Mouse (Mus musculus): ENCODE data around the gene Hist1h2bk.

The Hist1h2bk gene

GRCm38 (mm10) chr13:22037415-22037814 lies 1.7 kb downstream of the Hist1h2bk start:
- in situ Hi-C loops (cut with MboI; ENCODE audit: unreplicated experiment in 2 of 2): loop anchor here (5.0 to 25.0 kb wide), 5 partner anchors 213 to 1875 kb away; partner anchors contain the start of genes Hist1h1a (in 1 of the 2), Hist1h2ab (in 1 of the 2), Hist1h3a (in 1 of the 2) and Hist1h3b (in 1 of the 2)

- in situ Hi-C loops (cut with MboI; ENCODE audit: unreplicated experiment in 2 of 2): loop anchor here (5.0 to 25.0 kb wide), 5 partner anchors 215 to 1873 kb away; partner anchors contain the start of genes Hist1h1a (in 1 of the 2), Hist1h2ab (in 1 of the 2), Hist1h3a (in 1 of the 2) and Hist1h3b (in 1 of the 2)
These were observed 3.7 kb downstream of the Hist1h2bk start for GRCm38 (mm10) chr13:22039364-22039763.

- in situ Hi-C loops (cut with MboI; ENCODE audit: unreplicated experiment in 2 of 2): loop anchor here (5.0 to 25.0 kb wide), 7 partner anchors 215 to 1872 kb away; partner anchors contain the start of genes Hist1h1a (in 1 of the 2), Hist1h2ab (in 1 of the 2), Hist1h3a (in 1 of the 2) and Hist1h3b (in 1 of the 2)
These were observed 4.3 kb downstream of the Hist1h2bk start for GRCm38 (mm10) chr13:22039951-22040463.

GRCm38 (mm10) chr13:22040464-22041141 lies 4.9 kb downstream of the Hist1h2bk start:
- in situ Hi-C loops (cut with MboI; ENCODE audit: unreplicated experiment in 2 of 2): loop anchor here (5.0 to 25.0 kb wide), 4 partner anchors 354 to 1872 kb away; partner anchors contain the start of genes Hist1h1a (in 1 of the 2), Hist1h2ab (in 1 of the 2), Hist1h3a (in 1 of the 2) and Hist1h3b (in 1 of the 2)

GRCm38 (mm10) chr13:22041142-22041536 lies 5.5 kb downstream of the Hist1h2bk start, which contains the start of gene Hist1h4i:
Gene Hist1h4i (minus strand): TSS chr13:22041362.
- in situ Hi-C loops (cut with MboI; ENCODE audit: unreplicated experiment in 2 of 2): loop anchor here (5.0 to 25.0 kb wide), 4 partner anchors 354 to 1871 kb away; partner anchors contain the start of genes Hist1h1a (in 1 of the 2), Hist1h2ab (in 1 of the 2), Hist1h3a (in 1 of the 2) and Hist1h3b (in 1 of the 2)

GRCm38 (mm10) chr13:22041651-22042567 lies 6.2 kb downstream of the Hist1h2bk start:
- in situ Hi-C loops (cut with MboI; ENCODE audit: unreplicated experiment in 2 of 2): loop anchor here (5.0 to 25.0 kb wide), 4 partner anchors 353 to 1870 kb away; partner anchors contain the start of genes Hist1h1a (in 1 of the 2), Hist1h2ab (in 1 of the 2), Hist1h3a (in 1 of the 2) and Hist1h3b (in 1 of the 2)

GRCm38 (mm10) chr13:22042568-22043502 lies 7.2 kb downstream of the Hist1h2bk start, which contains the start of the genes Hist1h2ag and Hist1h2bj:
Gene Hist1h2ag (minus strand): TSS chr13:22042944.
Gene Hist1h2bj (plus strand): TSS chr13:22043214.
- in situ Hi-C loops (cut with MboI; ENCODE audit: unreplicated experiment in 2 of 2): loop anchor here (5.0 to 25.0 kb wide), 4 partner anchors 352 to 1869 kb away; partner anchors contain the start of genes Hist1h1a (in 1 of the 2), Hist1h2ab (in 1 of the 2), Hist1h3a (in 1 of the 2) and Hist1h3b (in 1 of the 2)

GRCm38 (mm10) chr13:22043503-22044431 lies 8.1 kb downstream of the Hist1h2bk start:
- in situ Hi-C loops (cut with MboI; ENCODE audit: unreplicated experiment in 2 of 2): loop anchor here (5.0 to 25.0 kb wide), 4 partner anchors 351 to 1869 kb away; partner anchors contain the start of genes Hist1h1a (in 1 of the 2), Hist1h2ab (in 1 of the 2), Hist1h3a (in 1 of the 2) and Hist1h3b (in 1 of the 2)

- in situ Hi-C loops (cut with MboI; ENCODE audit: unreplicated experiment in 2 of 2): loop anchor here (5.0 to 25.0 kb wide), 4 partner anchors 350 to 1868 kb away; partner anchors contain the start of genes Hist1h1a (in 1 of the 2), Hist1h2ab (in 1 of the 2), Hist1h3a (in 1 of the 2) and Hist1h3b (in 1 of the 2)
These were observed 8.9 kb downstream of the Hist1h2bk start for GRCm38 (mm10) chr13:22044432-22045155.

GRCm38 (mm10) chr13:22045311-22045710 lies 9.6 kb downstream of the Hist1h2bk start:
- in situ Hi-C loops (cut with MboI; ENCODE audit: unreplicated experiment in 2 of 2): loop anchor here (10.0 to 25.0 kb wide), 3 partner anchors 349 to 1867 kb away; partner anchors contain the start of genes Hist1h1a (in 1 of the 2), Hist1h2ab (in 1 of the 2), Hist1h3a (in 1 of the 2) and Hist1h3b (in 1 of the 2)

- in situ Hi-C loops (cut with MboI; ENCODE audit: unreplicated experiment in 2 of 2): loop anchor here (10.0 to 25.0 kb wide), 3 partner anchors 346 to 1863 kb away; partner anchors contain the start of genes Hist1h1a (in 1 of the 2), Hist1h2ab (in 1 of the 2), Hist1h3a (in 1 of the 2) and Hist1h3b (in 1 of the 2)
These were observed 13.4 kb downstream of the Hist1h2bk start for GRCm38 (mm10) chr13:22049041-22049440.

GRCm38 (mm10) chr13:22049737-22050440 lies 14.2 kb downstream of the Hist1h2bk start:
- in situ Hi-C loops (cut with MboI; ENCODE audit: unreplicated experiment in 2 of 2): loop anchor here (10.0 to 25.0 kb wide), 4 partner anchors 337 to 1862 kb away; partner anchors contain the start of genes Vmn1r200 (in 2 of the 2), Hist1h1a (in 1 of the 2), Hist1h2ab (in 1 of the 2) and Hist1h3a (in 1 of the 2)

- in situ Hi-C loops (cut with MboI; ENCODE audit: unreplicated experiment in 2 of 2): loop anchor here in 1 of 2 experiments (25.0 kb wide), 1 partner anchor 336 kb away; the partner anchor contains the start of genes Vmn1r199 and Vmn1r200
These were observed 15.2 kb downstream of the Hist1h2bk start for GRCm38 (mm10) chr13:22050591-22051522.

GRCm38 (mm10) chr13:22051523-22051859 lies 15.8 kb downstream of the Hist1h2bk start:
- in situ Hi-C loops (cut with MboI; ENCODE audit: unreplicated experiment in 2 of 2): loop anchor here in 1 of 2 experiments (25.0 kb wide), 1 partner anchor 336 kb away; the partner anchor contains the start of genes Vmn1r199 and Vmn1r200
